Mouse (Mus musculus): Measurements from ENCODE around the gene Gm20388. TPM values are rescaled to one million over a fixed set of nuclear protein-coding genes. Genes with fewer than 3 reads are reported as not detected.

Gene Gm20388
- polyA plus RNA-seq, 1 experiment = 10.6 TPM

- peaks cover 5% of the 10 kb centered on the region; the same call in 1 of the 2 replicates for H3K4me1 ChIP-seq (ENCODE audit: control insufficient read depth, insufficient read depth, low read length)
- no peak overlapping the region for H3K27ac ChIP-seq (ENCODE audit: control insufficient read depth, insufficient read depth, low read depth, low read length, poor library complexity)
- TF ChIP-seq POLR2A (IDR thresholded peaks at IDR 0.05; ENCODE audit: borderline replicate concordance, control insufficient read depth, low read depth, low read length) (no peak), CTCF (IDR thresholded peaks at IDR 0.05; ENCODE audit: control insufficient read depth, insufficient read depth, low read length) (no peak)
- WGBS = 90% methylated on average over 1 of the region's 1 CpGs
- no peak overlapping the region for H3K4me3 ChIP-seq (replicated peaks; ENCODE audit: control insufficient read depth, low read depth, low read length)
These were observed 4062.9 kb downstream of the Gm20388 start for GRCm38 (mm10) chr8:123973495-123973894.

GRCm38 (mm10) chr8:123977499-123977898 is 4066.9 kb downstream of the Gm20388 start:
- TF ChIP-seq POLR2A (IDR thresholded peaks at IDR 0.05; ENCODE audit: borderline replicate concordance, control insufficient read depth, low read depth, low read length) = no peak
- TF ChIP-seq CTCF (IDR thresholded peaks at IDR 0.05; ENCODE audit: control insufficient read depth, insufficient read depth, low read length) = no peak
- Histone ChIP-seq H3K27ac (ENCODE audit: control insufficient read depth, insufficient read depth, low read depth, low read length, poor library complexity) (no peak overlapping the region), H3K4me3 (replicated peaks; ENCODE audit: control insufficient read depth, low read depth, low read length) (no peak overlapping the region), H3K4me1 (ENCODE audit: control insufficient read depth, insufficient read depth, low read length) (peaks cover 5% of the 10 kb centered on the region; the same call in 1 of the 2 replicates)
- 93% methylated on average over 4 of the region's 4 CpGs for WGBS

GRCm38 (mm10) chr8:123978166-123978838 is 4067.7 kb downstream of the Gm20388 start:
- Histone ChIP-seq H3K4me1 (ENCODE audit: control insufficient read depth, insufficient read depth, low read length) (peaks cover 5% of the 10 kb centered on the region; the same call in 1 of the 2 replicates), H3K27ac (ENCODE audit: control insufficient read depth, insufficient read depth, low read depth, low read length, poor library complexity) (peak overlapping the region; percentile 65), H3K4me3 (replicated peaks; ENCODE audit: control insufficient read depth, low read depth, low read length) (peak overlapping the region; percentile 60)
- no peak for TF ChIP-seq POLR2A (IDR thresholded peaks at IDR 0.05; ENCODE audit: borderline replicate concordance, control insufficient read depth, low read depth, low read length)
- no peak for TF ChIP-seq CTCF (IDR thresholded peaks at IDR 0.05; ENCODE audit: control insufficient read depth, insufficient read depth, low read length)
- 50% methylated on average over 14 of the region's 14 CpGs for WGBS

GRCm38 (mm10) chr8:123978926-123979325 is 4068.3 kb downstream of the Gm20388 start:
- peaks cover 5% of the 10 kb centered on the region; the same call in 1 of the 2 replicates for H3K4me1 ChIP-seq (ENCODE audit: control insufficient read depth, insufficient read depth, low read length)
- peak overlapping the region; percentile 77 for H3K27ac ChIP-seq (ENCODE audit: control insufficient read depth, insufficient read depth, low read depth, low read length, poor library complexity)
- TF ChIP-seq CTCF (IDR thresholded peaks at IDR 0.05; ENCODE audit: control insufficient read depth, insufficient read depth, low read length) = no peak
- TF ChIP-seq POLR2A (IDR thresholded peaks at IDR 0.05; ENCODE audit: borderline replicate concordance, control insufficient read depth, low read depth, low read length) = no peak; the same call in 1 of the 2 replicates
- WGBS = 33% methylated on average over 8 of the region's 8 CpGs
- peak overlapping the region; percentile 60 for H3K4me3 ChIP-seq (replicated peaks; ENCODE audit: control insufficient read depth, low read depth, low read length)

- 20% methylated on average over 4 of the region's 4 CpGs for WGBS
- H3K27ac ChIP-seq (ENCODE audit: control insufficient read depth, insufficient read depth, low read depth, low read length, poor library complexity) = peak overlapping the region; percentile 83
- TF ChIP-seq CTCF (IDR thresholded peaks at IDR 0.05; ENCODE audit: control insufficient read depth, insufficient read depth, low read length) = no peak
- TF ChIP-seq POLR2A (IDR thresholded peaks at IDR 0.05; ENCODE audit: borderline replicate concordance, control insufficient read depth, low read depth, low read length) = no peak
- peak overlapping the region; percentile 84 for H3K4me3 ChIP-seq (replicated peaks; ENCODE audit: control insufficient read depth, low read depth, low read length)
- peaks cover 5% of the 10 kb centered on the region; the same call in 1 of the 2 replicates for H3K4me1 ChIP-seq (ENCODE audit: control insufficient read depth, insufficient read depth, low read length)
These were observed 4069.6 kb downstream of the Gm20388 start for GRCm38 (mm10) chr8:123980239-123980638.

- Histone ChIP-seq H3K27ac (ENCODE audit: control insufficient read depth, insufficient read depth, low read depth, low read length, poor library complexity) (peak overlapping the region; percentile 76; the same call in 1 of the 2 replicates), H3K4me1 (ENCODE audit: control insufficient read depth, insufficient read depth, low read length) (peaks cover 5% of the 10 kb centered on the region; the same call in 1 of the 2 replicates), H3K4me3 (replicated peaks; ENCODE audit: control insufficient read depth, low read depth, low read length) (peak overlapping the region; percentile 91)
- WGBS = 39% methylated on average over 4 of the region's 4 CpGs
- TF ChIP-seq CTCF (IDR thresholded peaks at IDR 0.05; ENCODE audit: control insufficient read depth, insufficient read depth, low read length) = no peak
- no peak for TF ChIP-seq POLR2A (IDR thresholded peaks at IDR 0.05; ENCODE audit: borderline replicate concordance, control insufficient read depth, low read depth, low read length)
These were observed 4071.0 kb downstream of the Gm20388 start for GRCm38 (mm10) chr8:123981674-123982073.

GRCm38 (mm10) chr8:123982291-123982793 is 4071.7 kb downstream of the Gm20388 start:
- TF ChIP-seq POLR2A (IDR thresholded peaks at IDR 0.05; ENCODE audit: borderline replicate concordance, control insufficient read depth, low read depth, low read length) = no peak; the same call in 1 of the 2 replicates
- no peak for TF ChIP-seq CTCF (IDR thresholded peaks at IDR 0.05; ENCODE audit: control insufficient read depth, insufficient read depth, low read length)
- H3K4me1 ChIP-seq (ENCODE audit: control insufficient read depth, insufficient read depth, low read length) = peaks cover 5% of the 10 kb centered on the region; the same call in 1 of the 2 replicates
- 2% methylated on average over 48 of the region's 48 CpGs for WGBS
- H3K27ac ChIP-seq (ENCODE audit: control insufficient read depth, insufficient read depth, low read depth, low read length, poor library complexity) = peak overlapping the region; percentile 99
- peak overlapping the region; percentile 83 for H3K4me3 ChIP-seq (replicated peaks; ENCODE audit: control insufficient read depth, low read depth, low read length)

GRCm38 (mm10) chr8:123982826-123983400 is 4072.3 kb downstream of the Gm20388 start, which contains the start of gene Abcb10:
TSS of gene Abcb10 (minus strand) at chr8:123983122.
- peaks cover 3% of the 10 kb centered on the region; the same call in 1 of the 2 replicates for H3K4me1 ChIP-seq (ENCODE audit: control insufficient read depth, insufficient read depth, low read length)
- under 1% methylated on average over 56 of the region's 56 CpGs for WGBS
- H3K4me3 ChIP-seq (replicated peaks; ENCODE audit: control insufficient read depth, low read depth, low read length) = peak within 1 kb of the TSS; percentile 92
- TF ChIP-seq CTCF (IDR thresholded peaks at IDR 0.05; ENCODE audit: control insufficient read depth, insufficient read depth, low read length) (no peak), POLR2A (IDR thresholded peaks at IDR 0.05; ENCODE audit: borderline replicate concordance, control insufficient read depth, low read depth, low read length) (peak; percentile 96)
- H3K27ac ChIP-seq (ENCODE audit: control insufficient read depth, insufficient read depth, low read depth, low read length, poor library complexity) = peak within 1 kb of the TSS; percentile 99

Measured in bone marrow, adult 2 months (tissue).